17 mouse cellular contexts compared by ENCODE assay signal in genomic region chr1:77420348-77420747, GRCm38 (mm10).
"Had no signal": no experiment of that assay in that cellular context is flagged by ENCODE, and none has a peak within 500 bp of the region (broad histone marks: within the 10 kb centered on the region; RNA-seq: fewer than 3 reads in every experiment).

No protein-coding gene starts in this region.

- H3K4me1 ChIP-seq: lung, embryonic 15.5 days; megakaryocyte, embryonic 14.5 days had no signal

- H3K36me3 ChIP-seq: lung, embryonic 15.5 days; midbrain, embryonic 15.5 days; neural tube, embryonic 12.5 days had no signal

- H3K27ac ChIP-seq: lung, embryonic 15.5 days; macrophage; midbrain, embryonic 13.5 days; midbrain, embryonic 15.5 days; neural tube, embryonic 12.5 days had no signal

- DNase-seq: lung, adult 2 months; lung, postnatal 14 days; right cerebral cortex, adult 18-20 months; right cerebral cortex, postnatal 25 days; right cerebral cortex, postnatal 4 days; spleen, adult 18-20 months; thymus, adult 18-20 months; thymus, postnatal 14 days; thymus, postnatal 36 days had no signal

- H3K27me3 ChIP-seq: lung, embryonic 15.5 days; megakaryocyte, embryonic 14.5 days; midbrain, embryonic 13.5 days; midbrain, embryonic 15.5 days; neural tube, embryonic 12.5 days had no signal

- H3K4me2 ChIP-seq: lung, embryonic 15.5 days; midbrain, embryonic 11.5 days; midbrain, embryonic 13.5 days; midbrain, embryonic 15.5 days; neural tube, embryonic 12.5 days had no signal

- ATAC-seq: lung, postnatal 0 days; midbrain, embryonic 13.5 days; midbrain, embryonic 15.5 days had no signal

- H3K9me3 ChIP-seq: lung, embryonic 15.5 days; megakaryocyte, embryonic 14.5 days; midbrain, embryonic 13.5 days; midbrain, embryonic 15.5 days; neural tube, embryonic 12.5 days had no signal

- H3K9ac ChIP-seq: lung, embryonic 15.5 days; midbrain, embryonic 13.5 days; midbrain, embryonic 15.5 days; neural tube, embryonic 12.5 days had no signal

- H3K4me3 ChIP-seq: lung, embryonic 15.5 days; megakaryocyte, embryonic 14.5 days; midbrain, embryonic 13.5 days; midbrain, embryonic 15.5 days; neural tube, embryonic 12.5 days had no signal
